Mouse (Mus musculus) ES-E14 (cell line): ENCODE results near the gene Rabep1. TPM values are rescaled to one million over a fixed set of nuclear protein-coding genes. Genes with fewer than 3 reads are reported as not detected.

Experiments used
- DNase-seq: peaks from one replicate; pipeline ENCODE4 v3.0.0-alpha.2; 2013; ENCODE audit warnings: low read depth, low spot score
- H3K27ac ChIP-seq: 2 replicates; pipeline ENCODE4 v1.5.1; 2012; ENCODE audit warnings: low read depth, mild to moderate bottlenecking, low read length, moderate library complexity, mixed read lengths; ENCODE audit not compliant: poor library complexity, insufficient read depth, severe bottlenecking
- H3K36me3 ChIP-seq: 2 replicates; pipeline ENCODE4 v1.6.1; 2012; ENCODE audit warnings: mild to moderate bottlenecking, low read length, moderate library complexity, mixed read lengths; ENCODE audit not compliant: control insufficient read depth, poor library complexity, insufficient read depth, severe bottlenecking
- H3K4me1 ChIP-seq, 2 experiments: fragments of 150-350 bp in 1 of 2; sonication (generic) in 1 of 2; 2 replicates each; pipeline ENCODE4 v1.6.1; 2012; ENCODE audit warnings: low read length in 2 of 2, mild to moderate bottlenecking in 1 of 2, mixed read lengths in 1 of 2; ENCODE audit not compliant: control insufficient read depth in 2 of 2, insufficient read depth in 2 of 2, poor library complexity in 1 of 2
- H3K4me3 ChIP-seq, 2 experiments: fragments of 150-350 bp in 1 of 2; sonication (generic) in 1 of 2; 2 replicates each; pipeline ENCODE4 v1.5.1; 2012; ENCODE audit warnings: low read length in 2 of 2, low read depth in 1 of 2, mild to moderate bottlenecking in 1 of 2, mixed read lengths in 1 of 2; ENCODE audit not compliant: insufficient read depth in 1 of 2, poor library complexity in 1 of 2, severe bottlenecking in 1 of 2
- H3K9ac ChIP-seq: 2 replicates; pipeline ENCODE4 v1.6.1; 2012; ENCODE audit warnings: low read depth, mild to moderate bottlenecking, low read length, mixed read lengths; ENCODE audit not compliant: poor library complexity, insufficient read depth, severe bottlenecking
- H3K9me3 ChIP-seq: fragments of 150-350 bp; sonication (generic); 2 replicates; pipeline ENCODE4 v1.6.1; 2012; ENCODE audit warnings: low read depth, mild to moderate bottlenecking, low read length; ENCODE audit not compliant: control insufficient read depth, insufficient read depth
- CHD2 ChIP-seq: IDR thresholded peaks from 2 replicates; pipeline ENCODE4 v1.6.1; 2014; ENCODE audit warnings: mild to moderate bottlenecking, low read depth, low read length, inconsistent platforms
- HCFC1 ChIP-seq: IDR thresholded peaks from 2 replicates; pipeline ENCODE4 v1.6.1; 2012; ENCODE audit warnings: low read length, inconsistent platforms, borderline replicate concordance; ENCODE audit not compliant: insufficient read depth
- MAFK ChIP-seq: IDR thresholded peaks from 2 replicates; pipeline ENCODE4 v1.6.1; 2014; ENCODE audit warnings: mild to moderate bottlenecking, low read depth, low read length, inconsistent platforms; ENCODE audit not compliant: insufficient read depth
- ZC3H11A ChIP-seq: IDR thresholded peaks from 2 replicates; pipeline ENCODE4 v1.6.1; 2012; ENCODE audit warnings: low read depth, mild to moderate bottlenecking, inconsistent platforms, low read length, borderline replicate concordance
- ZNF384 ChIP-seq: IDR thresholded peaks from 2 replicates; pipeline ENCODE4 v1.6.1; 2012; ENCODE audit warnings: low read depth, low read length, inconsistent platforms
- in situ Hi-C, 2 experiments: fragments of 600-800 bp; cut with MboI; formaldehyde crosslinking; loops; one replicate each; pipeline ENCODE4 v1.15.1; 2025; ENCODE audit warnings: low sequenced_read_pairs in 2 of 2, inconsistent platforms in 1 of 2; ENCODE audit not compliant: unreplicated experiment in 2 of 2
- total RNA-seq: library from RNA; depleted of rRNA; stranded (reverse); fragments of 300-350 nt; gene quantifications from 2 replicates; pipeline ENCODE4 v1.2.3, GENCODE M21; 2012

The Rabep1 gene
- total RNA-seq, 1 experiment = 38.8 TPM

- Histone ChIP-seq H3K4me1 (peaks cover 0 to 5% of the 10 kb centered on the region in 2 experiments; a peak in 1 of 4 replicates), H3K9ac (no peak overlapping the region), H3K36me3 (no peaks in the 10 kb centered on the region), H3K27ac (no peak overlapping the region), H3K9me3 (no peaks in the 10 kb centered on the region), H3K4me3 (no peak overlapping the region)
- no peak for DNase-seq
- 0 out of 2 replicates have a peak, but pooled peaks have one; percentile 6 for TF ChIP-seq MAFK
- no peak for TF ChIP-seq ZNF384
- in situ Hi-C loops = no loop called here
These were observed 40.2 kb upstream of the Rabep1 start for GRCm38 (mm10) chr11:70804395-70804794.

- no peak overlapping the region for H3K27ac ChIP-seq
- H3K9ac ChIP-seq = no peak overlapping the region
- in situ Hi-C loops = no loop called here
- H3K4me1 ChIP-seq = peaks cover 0 to 2% of the 10 kb centered on the region in 2 experiments; a peak in 1 of 4 replicates
- TF ChIP-seq HCFC1 (no peak), ZNF384 (no peak), CHD2 (no peak), ZC3H11A (no peak), MAFK (no peak)
- no peaks in the 10 kb centered on the region for H3K36me3 ChIP-seq
- no peak for DNase-seq
- H3K4me3 ChIP-seq = no peak overlapping the region
- no peaks in the 10 kb centered on the region for H3K9me3 ChIP-seq
These were observed 38.9 kb upstream of the Rabep1 start for GRCm38 (mm10) chr11:70805641-70806175.

- in situ Hi-C loops = no loop called here
- Histone ChIP-seq H3K4me1 (peaks cover 0 to 2% of the 10 kb centered on the region in 2 experiments; a peak in 1 of 4 replicates), H3K9me3 (no peaks in the 10 kb centered on the region), H3K36me3 (no peaks in the 10 kb centered on the region), H3K9ac (no peak overlapping the region), H3K27ac (no peak overlapping the region), H3K4me3 (no peak overlapping the region)
- TF ChIP-seq ZNF384 = no peak
- TF ChIP-seq MAFK = no peak
- TF ChIP-seq ZC3H11A = no peak
- no peak for TF ChIP-seq HCFC1
- TF ChIP-seq CHD2 = no peak
- DNase-seq = no peak
These were observed 37.9 kb upstream of the Rabep1 start for GRCm38 (mm10) chr11:70806697-70807096.

- in situ Hi-C loops = no loop called here
- no peak for TF ChIP-seq MAFK
- Histone ChIP-seq H3K9ac (no peak overlapping the region), H3K36me3 (no peaks in the 10 kb centered on the region), H3K4me3 (no peak overlapping the region), H3K9me3 (no peaks in the 10 kb centered on the region), H3K4me1 (peaks cover 0 to 2% of the 10 kb centered on the region in 2 experiments; a peak in 1 of 4 replicates), H3K27ac (no peak overlapping the region)
- DNase-seq = no peak
These were observed 36.9 kb upstream of the Rabep1 start for GRCm38 (mm10) chr11:70807630-70808029.

GRCm38 (mm10) chr11:70808101-70808500 is 36.5 kb upstream of the Rabep1 start:
- in situ Hi-C loops = no loop called here
- peaks cover 0 to 2% of the 10 kb centered on the region in 2 experiments; a peak in 1 of 4 replicates for H3K4me1 ChIP-seq
- no peaks in the 10 kb centered on the region for H3K36me3 ChIP-seq
- no peak overlapping the region for H3K9ac ChIP-seq
- H3K9me3 ChIP-seq = no peaks in the 10 kb centered on the region
- H3K27ac ChIP-seq = no peak overlapping the region
- TF ChIP-seq ZNF384 (no peak), ZC3H11A (no peak)
- H3K4me3 ChIP-seq = no peak overlapping the region
- DNase-seq = no peak
